Mouse (Mus musculus) fibroblast of lung, adult 2 months (primary cell): ENCODE data around the gene Arhgef17.

Experiments
- DNase-seq: peaks from one replicate; pipeline ENCODE4 v3.0.0-alpha.2; 2011; ENCODE audit warnings: low read depth

The Arhgef17 gene

DNA sequence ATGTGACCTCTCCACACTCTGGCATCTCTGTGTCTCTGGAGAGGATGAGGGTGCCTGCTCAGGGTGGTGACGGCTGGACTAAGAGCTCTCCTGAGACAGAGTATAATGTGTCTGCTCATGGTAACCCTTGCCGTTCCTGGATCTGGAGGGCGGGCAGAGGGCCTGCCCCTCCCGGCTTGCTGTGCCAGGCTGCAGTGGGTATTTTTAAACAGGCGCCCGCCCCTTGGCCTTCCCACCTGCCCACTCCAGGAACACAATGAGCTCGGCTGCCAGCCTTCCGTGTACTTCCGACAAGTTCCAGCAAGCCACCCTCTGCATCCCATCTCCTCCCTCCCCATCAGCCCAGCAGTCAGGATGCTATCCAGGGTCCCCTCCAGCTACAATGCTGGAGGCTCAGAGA, 20.1 kb downstream of the Arhgef17 start:
- no peak for DNase-seq

DNA sequence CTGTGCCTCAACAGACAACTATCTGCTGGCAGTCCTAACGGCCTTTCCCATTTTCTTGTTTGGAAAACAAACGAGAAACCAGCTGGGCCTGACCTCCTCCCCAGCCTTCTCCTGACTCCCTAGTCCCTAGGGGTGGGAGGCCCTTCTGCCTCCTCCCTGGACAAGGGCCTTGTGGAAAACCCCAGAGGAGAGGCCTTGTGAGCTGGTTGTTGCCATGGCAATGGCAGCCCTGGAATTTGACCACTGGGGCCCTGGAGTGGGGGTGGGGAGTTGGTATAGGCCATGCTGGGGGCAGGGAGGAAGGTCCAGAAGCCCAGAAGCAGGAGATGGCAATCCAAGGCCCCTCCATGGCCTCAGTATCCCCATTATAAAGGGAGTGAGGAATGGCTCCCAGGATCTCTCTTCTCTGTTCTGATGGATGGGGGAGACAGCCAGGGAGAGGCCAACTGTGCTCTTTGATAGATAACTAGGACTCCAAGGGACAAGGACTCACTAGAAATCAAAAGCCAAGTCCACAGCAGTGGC, 20.6 kb downstream of the Arhgef17 start:
- no peak for DNase-seq

DNA sequence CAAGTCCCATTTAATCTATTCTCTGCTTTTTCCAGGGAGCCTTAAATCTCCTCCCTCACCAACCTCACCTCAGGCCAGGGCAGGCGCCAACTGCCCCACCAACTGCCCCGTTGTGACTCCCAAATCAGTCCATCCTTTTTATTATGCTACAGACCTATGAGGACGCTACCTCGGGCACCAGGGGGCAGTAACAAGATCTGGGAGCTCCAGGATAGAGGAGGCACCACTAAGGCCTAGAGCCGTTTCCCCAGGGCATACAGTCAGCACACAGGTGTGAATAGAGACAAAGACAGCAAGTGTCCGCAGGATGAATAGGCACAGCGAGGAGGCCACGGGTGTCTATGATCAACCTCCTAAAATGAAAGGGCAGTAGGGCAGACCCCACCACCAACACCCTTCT, 23.3 kb downstream of the Arhgef17 start:
- DNase-seq, result no peak

DNA sequence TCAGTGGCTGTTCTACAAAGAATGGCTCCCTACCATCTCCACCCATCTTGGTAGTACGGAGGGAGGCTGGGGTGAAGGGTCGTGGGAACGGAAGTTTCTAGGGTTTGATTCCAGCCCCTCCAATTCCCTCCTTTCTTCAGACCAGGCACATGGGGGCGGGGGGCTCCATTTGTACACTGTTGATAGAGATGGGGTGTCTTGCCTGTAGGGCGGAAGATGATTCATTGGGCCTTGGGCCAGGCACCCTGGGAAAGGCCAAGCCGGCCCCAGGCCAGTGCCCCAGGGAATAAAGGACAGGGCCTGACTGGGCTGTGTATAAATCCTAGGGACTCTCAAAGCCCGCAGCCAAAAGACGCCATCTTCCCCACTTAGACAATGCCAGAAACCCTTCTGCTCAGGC, 23.8 kb downstream of the Arhgef17 start:
- DNase-seq, result no peak

DNA sequence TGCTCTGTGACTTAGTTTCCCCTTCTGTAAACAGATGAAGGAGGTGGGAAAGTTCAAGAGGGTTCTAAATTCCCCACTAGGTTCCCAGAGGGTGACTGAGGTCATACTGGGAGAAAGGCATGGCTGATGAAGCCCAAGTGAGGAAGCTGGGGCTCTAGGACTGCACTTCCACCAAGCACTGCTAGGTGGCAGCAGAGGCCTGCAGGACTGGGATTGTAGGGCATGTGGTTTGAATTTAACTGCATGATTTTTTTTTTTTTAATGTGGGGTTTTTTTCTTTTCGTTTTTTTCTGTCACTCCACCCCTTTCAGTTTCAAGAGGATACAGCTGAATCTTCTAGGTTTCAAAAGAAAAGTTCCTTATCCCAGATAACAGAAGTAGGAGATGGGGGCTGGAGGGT, 24.7 kb downstream of the Arhgef17 start:
- peak; percentile 71 for DNase-seq

DNA sequence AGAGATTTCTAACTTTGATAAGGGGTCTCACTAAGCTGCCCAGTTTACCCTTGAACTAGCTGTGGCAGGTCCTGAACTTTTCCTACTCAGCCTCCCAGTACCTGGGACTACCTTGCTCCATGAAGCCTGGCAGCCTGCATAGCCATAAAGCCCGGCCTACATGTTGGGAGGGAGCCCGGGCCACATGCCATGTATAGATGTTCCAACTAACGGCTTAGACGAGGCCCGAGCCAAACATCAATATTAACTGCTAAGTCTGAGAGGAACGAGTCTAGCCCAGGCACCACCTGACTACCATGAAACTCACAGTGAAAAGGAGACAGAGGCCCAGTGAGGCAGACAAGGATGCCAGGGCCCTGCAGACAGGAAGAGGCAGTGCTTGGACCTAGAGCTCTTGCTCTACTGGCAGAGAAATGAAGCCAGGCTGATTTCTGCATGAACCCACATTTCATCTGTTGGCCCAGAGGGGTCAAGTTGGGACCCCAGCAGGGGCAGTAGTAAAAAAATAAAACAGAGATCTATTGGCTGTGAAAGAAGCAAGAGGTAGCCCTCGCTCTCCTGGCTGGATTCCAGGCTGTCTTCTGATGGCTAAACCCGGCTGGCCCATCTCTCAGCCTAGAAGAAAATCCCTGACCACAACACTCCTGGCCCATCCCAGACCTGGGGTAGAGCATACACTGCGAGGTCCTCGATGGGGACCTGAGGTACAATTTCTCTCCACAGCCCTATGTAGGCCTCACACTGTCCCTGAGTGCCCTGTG, 25.7 kb downstream of the Arhgef17 start:
- no peak for DNase-seq

DNA sequence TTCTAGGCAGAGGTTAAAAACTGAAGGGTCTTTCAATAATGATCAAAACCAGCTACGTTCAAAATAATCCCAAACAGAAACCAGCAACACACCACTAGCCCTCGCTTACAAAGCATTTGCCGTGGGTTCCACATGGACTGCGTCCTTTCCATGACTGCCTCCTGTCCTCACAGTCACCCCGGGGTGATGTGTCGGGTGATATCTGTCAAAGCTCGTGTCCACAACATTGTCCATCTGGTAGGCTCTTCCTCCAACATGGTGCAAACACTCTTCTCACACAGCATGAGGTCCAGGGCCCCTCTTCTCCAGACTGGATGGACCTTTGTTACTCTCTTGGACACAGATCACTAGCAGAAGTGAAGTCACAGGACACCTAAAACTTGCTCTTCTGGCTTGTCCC, 26.9 kb downstream of the Arhgef17 start:
- no peak for DNase-seq

DNA sequence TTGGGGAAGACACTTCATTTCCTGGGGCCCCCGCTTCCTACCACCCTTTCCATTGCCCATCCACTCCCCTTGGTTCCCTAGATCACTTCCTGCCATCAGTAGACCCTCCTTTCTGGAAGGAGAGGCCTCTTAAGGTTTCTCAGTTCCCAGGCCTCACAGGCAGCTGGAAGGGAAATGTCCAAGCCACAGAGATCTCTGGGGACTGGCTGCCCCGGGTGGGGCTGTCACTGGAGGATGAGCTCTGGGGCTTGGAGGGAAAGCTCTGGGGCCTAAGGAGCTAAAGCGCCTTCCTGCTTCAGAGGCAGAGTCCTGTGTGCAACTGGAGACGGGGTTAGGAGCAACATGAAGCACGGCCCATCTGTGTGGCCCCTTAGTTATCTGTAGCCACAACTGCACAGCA, 27.3 kb downstream of the Arhgef17 start:
- DNase-seq, result no peak

DNA sequence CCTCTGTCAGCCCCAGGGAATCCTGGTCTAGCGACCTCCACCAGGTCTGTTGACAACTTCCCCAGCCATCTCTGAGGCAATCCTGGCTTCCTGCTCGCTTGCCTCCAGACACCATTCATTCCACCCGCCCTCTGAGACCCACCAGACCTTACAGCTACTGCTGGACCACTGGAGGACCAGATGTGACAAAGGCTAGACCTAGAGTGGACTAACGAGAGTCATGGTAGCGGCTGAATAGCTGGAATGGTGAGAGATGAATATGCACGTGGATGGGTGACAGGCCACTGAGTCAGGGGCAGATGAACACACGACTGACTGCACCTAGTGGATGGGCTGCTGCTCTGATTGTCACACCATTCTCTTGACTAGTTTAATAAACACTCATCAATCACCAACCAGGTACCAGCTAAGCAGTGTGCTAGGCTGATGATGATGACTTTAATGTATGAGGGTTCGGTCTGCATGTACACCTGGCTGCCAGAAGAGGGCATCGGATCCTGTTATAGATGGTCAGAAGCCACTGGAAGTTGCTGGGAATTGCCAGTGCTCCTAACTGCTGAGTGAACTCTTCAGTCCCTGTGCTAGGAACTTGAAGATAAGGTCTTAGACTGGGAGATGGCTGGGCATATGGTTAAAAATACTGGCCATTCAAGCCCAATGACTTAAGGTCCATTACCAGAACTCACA, 29.3 kb downstream of the Arhgef17 start:
- no peak for DNase-seq

DNA sequence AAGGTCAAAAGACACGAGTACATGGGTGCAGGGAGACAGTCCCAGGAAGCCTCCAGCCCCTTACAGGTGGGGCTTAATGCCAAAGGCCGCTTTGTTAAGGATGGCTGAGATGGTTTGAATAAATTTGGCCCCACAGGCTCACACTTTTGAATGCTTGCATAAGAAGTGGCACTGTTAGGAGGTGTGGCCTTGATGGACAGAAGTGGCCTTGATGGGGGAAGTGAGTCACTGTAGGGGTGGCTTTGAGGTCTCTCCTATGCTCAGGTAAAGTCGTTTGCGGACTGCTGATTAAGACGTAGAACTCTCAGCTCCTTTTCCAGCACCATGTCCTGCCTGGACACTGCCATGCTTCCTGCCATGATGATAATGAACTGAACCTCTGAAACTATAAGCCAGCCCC, 34.1 kb downstream of the Arhgef17 start:
- DNase-seq, result no peak

DNA sequence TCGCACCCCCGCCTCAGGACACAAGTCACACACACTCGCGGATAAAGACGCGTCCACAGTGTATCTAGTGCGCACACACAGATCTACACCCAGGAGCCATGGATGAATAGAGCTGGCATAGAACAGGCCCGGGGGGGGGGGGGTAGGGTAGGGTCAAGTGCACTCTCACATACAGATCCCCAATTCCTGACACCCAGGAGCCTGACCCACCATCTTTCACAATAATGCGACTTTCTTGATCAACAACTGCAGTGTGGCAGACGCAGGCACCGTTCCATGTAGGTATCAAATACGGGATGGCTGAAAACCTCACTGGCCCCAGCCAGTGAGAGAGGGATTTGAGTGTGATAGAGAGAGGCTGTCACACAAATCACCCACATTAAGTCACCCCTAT, 37.1 kb downstream of the Arhgef17 start:
- DNase-seq, result no peak

DNA sequence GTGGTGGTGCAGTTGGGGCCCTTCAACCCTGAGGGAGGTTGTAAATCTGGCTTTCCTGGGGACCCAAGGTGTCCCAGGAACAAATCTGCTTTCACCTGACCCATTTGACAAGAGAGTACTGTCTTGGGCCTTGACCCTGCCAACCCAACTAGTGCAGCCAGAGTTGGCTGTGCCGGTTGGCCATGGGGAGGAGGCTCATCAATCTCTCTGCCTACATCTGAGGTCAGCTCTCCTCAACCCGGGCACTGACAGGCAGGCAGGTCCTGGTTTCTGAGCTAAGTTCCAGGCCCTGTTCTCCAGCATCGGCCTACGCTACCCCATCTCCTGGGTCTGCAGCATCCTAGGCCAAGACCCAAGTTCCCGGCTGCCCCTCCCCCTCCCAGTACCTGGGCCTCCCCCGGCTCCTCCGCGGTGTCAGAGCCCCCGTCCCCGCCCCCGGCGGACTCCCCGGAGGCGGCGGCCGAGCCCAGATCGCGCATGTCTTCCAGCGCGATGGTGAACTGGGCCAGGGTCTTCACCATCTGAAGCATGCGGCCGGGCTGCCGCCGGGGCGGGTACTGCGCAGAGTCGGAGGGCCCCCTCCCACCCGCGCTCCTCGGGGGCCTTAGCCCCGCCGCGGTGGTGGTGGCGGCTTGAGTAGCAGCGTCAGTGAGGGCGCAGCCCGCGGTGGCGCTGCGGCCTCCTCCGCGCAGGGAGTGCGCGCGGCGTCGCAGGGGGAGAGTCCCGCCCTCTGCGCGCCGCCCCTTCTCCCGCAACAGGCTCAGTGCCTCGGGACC, 37.7 kb downstream of the Arhgef17 start:
- DNase-seq, result no peak

DNA sequence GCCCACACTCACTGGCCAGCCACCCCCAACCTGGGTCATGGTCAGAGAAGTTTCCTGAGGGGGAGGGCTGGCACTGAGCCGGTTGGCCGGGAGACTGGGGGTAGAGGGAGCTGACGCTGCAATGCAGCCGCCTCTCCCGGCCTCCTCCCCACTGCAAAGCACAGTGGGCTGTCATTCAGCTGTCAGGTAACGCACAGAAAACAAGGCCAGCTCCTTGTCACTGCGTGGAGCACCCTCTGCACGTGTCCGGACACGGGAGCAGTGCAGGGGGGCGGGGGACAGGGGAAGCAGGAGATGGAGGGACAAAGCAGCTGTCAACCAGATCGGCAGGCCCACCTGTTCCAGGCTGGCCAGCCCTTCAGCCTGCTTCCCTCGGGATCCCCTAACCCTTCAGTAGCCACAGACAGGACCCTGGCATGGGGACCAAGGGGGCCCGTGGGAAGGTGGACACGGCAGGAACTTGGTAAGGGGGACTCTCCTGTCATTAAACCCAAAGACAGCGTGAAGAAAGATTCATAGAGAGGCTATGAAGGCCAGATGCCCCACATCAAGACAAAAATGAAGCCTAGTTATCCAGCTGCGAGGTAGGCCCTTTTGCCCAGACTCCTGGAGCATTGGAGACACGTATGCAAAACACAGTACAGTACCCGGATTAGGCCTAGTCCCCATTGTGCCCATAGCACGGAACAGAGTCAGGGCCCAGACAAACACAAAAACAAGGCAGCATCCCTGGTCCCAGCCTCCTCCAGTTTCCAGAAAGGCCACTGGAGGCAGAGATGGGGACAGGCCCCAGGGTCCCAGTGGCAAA, 38.5 kb downstream of the Arhgef17 start:
- no peak for DNase-seq

DNA sequence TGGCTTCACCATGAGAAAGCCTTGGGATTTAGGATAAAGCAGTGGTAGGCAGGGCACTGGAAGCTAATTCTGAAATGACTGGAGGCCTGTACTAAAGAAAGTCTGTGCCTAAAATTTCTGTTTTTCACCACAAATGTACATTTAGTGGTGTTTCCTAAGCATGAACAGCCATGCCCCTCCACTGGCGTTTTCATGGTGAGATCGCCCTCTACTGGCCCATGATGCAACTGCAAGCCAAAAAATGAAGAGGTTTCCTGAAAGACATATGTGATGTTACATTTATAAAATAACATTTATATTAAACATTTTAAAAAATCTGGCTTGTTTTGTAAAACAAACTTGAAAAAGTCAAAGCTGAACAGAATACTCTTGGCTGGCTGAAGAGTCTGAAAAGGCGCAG, 45.4 kb downstream of the Arhgef17 start:
- DNase-seq, result no peak

DNA sequence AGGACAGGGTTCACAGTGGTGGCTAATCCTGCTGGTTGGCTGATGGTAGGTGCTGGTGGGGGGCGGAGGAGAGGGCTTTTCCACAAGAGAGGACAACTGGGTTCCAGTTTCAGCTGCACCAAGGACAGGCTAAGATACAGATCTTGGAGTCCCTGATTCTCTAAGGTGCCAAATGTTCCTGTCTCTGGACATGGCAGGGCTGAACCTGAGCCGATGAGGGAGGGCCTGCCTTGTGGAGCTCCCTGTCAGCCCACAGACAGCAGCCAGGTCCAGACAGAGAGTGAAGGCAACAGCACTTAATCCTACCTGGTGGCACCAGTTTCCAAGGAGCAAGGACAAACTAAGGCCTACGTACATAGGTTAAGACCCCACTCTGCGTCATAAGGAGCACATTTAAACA, 47.4 kb downstream of the Arhgef17 start:
- no peak for DNase-seq

DNA sequence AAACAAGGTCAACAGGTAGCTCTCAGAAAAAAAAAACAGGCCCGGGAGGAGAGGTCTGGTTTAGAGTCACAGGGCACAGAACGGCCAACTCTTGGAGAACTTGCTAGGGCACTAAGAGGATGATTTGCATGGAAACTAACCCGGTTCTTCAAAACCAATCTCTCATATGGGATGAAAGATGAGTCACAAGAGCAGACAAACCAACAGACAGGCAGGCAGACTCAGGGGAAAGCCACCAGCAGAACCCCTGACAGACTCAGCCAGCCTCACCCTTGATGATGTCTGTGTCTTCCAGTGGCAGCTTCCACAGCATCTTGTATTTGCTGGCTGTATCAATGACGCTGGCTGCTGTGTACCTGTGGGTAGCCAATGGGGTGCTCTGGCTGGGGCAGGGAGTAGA, 50.0 kb downstream of the Arhgef17 start:
- DNase-seq, result no peak

DNA sequence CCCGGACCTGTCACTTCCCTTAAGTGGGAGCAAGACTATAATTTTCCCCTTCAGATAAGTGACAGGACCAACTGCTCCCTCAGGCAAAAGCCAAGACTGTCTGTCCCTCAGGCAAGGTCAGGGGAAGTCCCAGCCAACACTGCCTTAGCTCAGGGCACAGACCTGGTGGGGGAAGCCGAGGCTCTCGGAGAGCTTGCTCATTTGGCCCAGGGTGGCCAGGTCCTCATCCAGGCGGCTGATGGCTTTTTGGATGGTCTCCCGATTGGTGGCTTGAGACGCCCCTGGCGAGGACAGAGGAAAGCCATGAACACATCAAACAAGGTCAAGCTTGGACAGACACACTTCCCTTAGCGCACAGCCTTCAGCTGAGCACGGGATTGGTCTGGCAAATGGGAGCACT, 50.4 kb downstream of the Arhgef17 start:
- no peak for DNase-seq

DNA sequence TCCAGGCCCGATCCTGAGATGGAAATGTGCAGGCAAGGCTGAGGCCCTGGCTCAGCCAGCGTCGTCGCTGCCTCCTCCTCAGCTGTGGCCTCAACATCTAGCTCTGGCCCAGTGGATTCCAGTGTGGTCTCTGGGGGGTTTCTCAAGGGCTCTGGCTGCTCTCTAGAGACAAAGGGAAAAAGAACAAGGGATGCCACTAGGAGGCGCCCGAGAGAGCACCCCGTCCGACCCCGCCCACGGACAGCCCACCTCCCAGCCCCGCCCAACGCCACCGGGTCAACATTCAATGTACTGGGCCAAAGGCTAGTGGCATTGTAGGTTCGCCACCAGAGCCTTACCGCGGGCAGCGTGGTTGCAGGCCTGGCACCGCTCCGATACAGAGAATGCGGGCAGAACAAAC, 52.3 kb downstream of the Arhgef17 start:
- no peak for DNase-seq

DNA sequence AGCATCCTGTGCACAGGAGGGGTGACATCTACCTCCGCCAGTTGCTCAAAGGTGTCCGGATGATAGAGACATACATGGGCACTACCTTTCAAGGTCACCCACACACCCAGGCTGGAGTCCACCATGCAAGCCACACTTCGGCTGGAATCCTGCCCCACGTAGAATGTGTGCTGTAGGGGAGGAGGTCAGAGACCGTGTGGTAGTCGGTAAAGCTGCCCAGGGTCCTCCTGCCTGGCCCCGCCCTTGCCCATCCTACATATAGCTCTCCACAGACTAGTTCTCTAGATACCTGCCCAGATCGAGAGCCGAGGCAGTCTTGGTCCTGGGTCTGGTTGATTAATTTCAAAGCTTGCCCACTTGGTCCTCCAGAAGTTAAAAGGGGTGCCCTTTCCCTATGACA, 55.1 kb downstream of the Arhgef17 start:
- no peak for DNase-seq

DNA sequence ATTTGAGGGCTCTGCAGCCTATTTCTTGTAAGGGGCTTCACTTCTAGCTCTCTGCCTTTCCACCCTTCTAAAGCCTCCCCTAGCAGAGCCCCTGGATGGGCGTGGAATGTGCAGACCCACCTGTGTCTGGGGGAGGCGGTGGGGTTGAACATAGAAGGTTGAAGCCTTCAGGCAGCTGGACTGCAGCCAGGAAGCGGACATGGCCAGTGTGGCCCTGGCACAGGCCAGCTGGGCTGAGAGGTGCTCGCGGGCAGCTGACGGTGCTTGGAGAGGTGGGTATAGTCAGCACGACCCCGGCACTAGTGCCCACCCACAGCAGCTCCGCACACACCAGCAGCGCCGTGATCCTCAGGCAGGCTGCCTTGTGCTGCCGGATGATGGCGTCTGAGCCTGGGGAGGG, 55.6 kb downstream of the Arhgef17 start:
- DNase-seq, result no peak

DNA sequence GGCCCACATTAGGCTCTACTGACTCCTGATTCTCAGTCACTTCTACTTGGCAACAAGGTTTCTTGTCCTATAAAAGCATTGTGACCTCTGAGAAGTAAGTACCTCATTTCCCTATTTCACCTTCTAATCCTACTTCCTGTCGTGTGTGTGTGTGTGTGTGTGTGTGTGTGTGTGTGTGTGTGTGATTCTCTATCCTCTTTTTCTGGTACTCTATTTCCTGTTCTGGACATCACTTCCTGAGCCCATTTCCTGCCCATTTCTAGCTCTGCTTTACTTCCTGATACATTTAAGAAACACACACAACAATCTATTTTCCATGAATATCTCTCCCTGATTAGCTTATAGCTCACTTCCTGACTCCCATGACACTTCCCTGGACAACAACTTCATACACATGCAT, 56.1 kb downstream of the Arhgef17 start:
- DNase-seq, result no peak

DNA sequence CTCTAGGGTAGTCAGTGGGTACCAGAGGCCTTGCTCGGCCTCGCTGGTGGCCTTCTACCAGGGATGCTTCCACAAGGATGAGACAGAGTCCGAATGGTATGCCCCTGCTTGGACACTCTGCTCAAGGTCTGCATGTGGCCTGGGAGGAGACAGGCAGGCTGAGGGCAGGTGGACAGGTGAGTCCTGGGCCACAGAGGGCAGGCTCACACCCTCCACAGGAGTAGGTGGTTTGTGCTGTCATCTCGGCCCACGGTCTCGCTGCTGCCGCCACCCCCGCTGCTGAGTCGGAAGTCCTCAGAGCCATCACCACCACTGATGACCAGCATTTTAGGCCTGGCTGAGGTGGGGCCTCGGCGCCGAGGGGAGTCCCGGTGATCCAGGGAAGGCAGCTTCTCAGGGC, 58.7 kb downstream of the Arhgef17 start:
- no peak for DNase-seq
